Mouse (Mus musculus): ENCODE measurements around the gene Ltv1.

Gene Ltv1

DNA sequence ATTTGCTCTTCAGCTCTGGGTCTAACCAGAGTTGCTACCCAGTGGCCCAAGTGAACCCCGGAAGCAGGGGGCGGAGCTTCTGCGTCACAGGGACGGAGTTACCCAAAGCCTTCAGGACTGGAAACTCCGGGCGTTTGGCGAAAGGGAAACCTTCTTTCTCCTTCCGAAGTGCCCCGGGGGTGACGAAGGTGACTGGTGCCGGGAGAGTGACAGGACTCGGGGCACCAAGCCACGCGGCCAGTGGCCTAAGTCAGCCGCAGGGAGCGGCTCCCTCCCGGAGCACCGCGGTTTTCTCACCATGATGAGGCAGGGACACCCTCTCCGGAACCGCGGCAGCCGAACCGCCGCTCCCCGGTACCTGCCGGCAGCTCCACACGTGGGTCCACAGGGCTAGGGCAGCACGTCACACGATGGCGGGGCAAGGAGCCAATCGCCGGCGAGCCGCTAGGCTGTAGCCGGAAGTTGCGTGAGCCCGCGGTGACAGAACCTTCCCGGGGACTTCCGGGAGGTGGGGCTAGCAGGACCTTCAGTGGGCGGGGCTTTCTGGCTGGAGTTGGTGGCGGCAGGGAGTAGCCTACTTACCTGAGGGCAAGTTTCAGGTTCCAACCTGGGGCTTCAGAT lies at the start of gene Ltv1:
Gene Ltv1 (minus strand): TSS at position 438 of the 621 bp plus-strand sequence.
- DNase-seq (ENCODE audit: inconsistent age in 2 of 2, low spot score in 1 of 2), result peak; percentile 97 to 98

DNA sequence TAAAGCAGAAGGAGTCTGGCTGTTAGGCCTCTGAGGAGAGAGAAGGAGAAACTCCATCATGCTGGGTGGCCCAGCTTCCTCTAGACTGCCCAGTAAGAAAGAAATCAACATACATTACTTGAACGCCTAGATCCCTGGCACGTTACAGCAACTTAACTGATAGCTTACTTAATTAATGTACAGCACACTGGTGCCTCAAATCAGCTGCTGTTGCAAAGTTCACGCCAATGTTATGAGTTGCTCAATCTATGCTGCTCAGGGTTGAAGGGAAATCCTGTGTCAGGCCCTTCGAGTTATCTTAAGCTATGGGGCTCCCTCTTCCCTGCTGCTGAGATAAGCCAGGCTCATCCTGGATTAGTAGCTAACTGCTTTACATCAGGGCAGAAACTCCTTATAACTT lies 47.5 kb upstream of the Ltv1 start:
- DNase-seq (ENCODE audit: inconsistent age in 2 of 2, low spot score in 1 of 2), result no peak

GRCm38 (mm10) chr10:13238188-13238587 lies 45.2 kb upstream of the Ltv1 start:
- no peak for DNase-seq (ENCODE audit: inconsistent age in 2 of 2, low spot score in 1 of 2)

DNA sequence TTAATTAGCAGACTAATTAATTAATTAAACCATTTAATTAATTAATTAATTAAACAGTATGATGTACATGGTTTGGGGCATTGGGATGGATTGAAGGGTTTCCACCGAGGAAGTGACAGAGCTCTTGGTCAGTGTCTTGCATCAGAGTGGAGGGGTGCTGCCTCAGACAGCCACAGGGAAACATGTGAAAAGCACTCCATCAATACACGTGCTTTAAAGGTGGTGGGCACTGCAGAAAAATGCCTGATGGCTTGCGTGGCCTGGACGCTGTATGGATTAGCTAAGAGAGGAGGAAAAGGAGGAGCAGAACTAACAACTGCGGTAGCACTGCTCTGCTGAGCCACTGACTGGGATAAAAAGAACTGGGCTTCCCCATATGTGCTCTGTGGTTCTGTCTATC lies 43.9 kb upstream of the Ltv1 start:
- no peak for DNase-seq (ENCODE audit: inconsistent age in 2 of 2, low spot score in 1 of 2)

DNA sequence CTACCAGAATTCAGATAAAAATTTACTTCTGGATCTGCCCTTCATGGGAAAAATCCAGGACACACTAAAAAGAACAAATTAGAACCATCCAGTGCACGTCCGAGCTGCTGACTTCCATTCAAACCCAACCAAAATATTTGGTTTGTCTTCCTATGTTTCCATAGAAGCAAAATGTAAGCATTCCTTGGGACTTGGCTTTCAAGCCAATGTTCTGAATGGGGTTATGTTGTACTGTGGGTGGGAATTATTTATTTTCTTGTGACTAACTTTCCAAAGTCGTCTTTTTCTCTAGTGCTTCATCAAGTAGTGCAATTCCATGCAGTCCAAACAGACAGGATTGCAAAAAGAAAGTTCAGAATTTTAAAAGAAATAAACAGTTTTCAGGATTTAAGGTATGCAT lies 41.5 kb upstream of the Ltv1 start:
- no peak for DNase-seq (ENCODE audit: inconsistent age in 2 of 2, low spot score in 1 of 2)

- no peak for DNase-seq (ENCODE audit: inconsistent age in 2 of 2, low spot score in 1 of 2)
Observed at GRCm38 (mm10) chr10:13233941-13234340, 41.0 kb upstream of the Ltv1 start.

GRCm38 (mm10) chr10:13233143-13233622 lies 40.2 kb upstream of the Ltv1 start:
- DNase-seq (ENCODE audit: inconsistent age in 2 of 2, low spot score in 1 of 2), result no peak

DNA sequence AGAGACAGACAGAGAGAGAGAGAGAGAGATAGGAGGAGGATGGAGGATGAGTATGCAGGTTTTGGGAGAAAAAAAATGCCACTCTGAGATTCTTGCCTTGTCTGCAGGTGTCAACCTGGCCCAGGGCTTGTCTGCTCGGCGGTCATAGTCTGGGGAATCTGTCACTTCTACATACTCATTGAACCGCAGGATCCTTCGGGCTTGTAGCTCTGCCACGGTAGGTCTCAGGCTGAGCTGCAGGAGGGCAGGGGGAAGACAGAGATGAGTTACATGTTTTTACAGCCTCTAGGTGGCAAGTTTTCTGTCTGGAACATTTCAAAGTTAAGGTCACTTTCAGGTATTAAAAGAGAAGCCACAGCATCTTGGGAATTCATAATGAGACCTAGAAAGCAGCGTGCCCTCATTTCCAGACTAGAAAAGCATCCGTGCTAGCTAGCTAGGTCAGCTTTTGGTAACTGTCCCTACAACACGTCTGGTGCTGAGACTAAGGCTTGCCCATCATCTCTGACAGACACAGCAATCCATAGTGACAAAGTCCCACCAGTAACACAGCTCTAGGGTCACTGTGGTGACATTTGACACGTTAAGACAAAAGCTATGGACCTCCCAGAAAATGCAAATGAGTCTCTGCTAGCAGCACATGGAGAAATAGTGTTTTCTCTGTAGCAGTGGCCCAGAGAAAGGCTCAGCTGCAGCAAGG lies 39.6 kb upstream of the Ltv1 start:
- no peak for DNase-seq (ENCODE audit: inconsistent age in 2 of 2, low spot score in 1 of 2)

GRCm38 (mm10) chr10:13230716-13231115 lies 37.7 kb upstream of the Ltv1 start:
- DNase-seq (ENCODE audit: inconsistent age in 2 of 2, low spot score in 1 of 2), result no peak

DNA sequence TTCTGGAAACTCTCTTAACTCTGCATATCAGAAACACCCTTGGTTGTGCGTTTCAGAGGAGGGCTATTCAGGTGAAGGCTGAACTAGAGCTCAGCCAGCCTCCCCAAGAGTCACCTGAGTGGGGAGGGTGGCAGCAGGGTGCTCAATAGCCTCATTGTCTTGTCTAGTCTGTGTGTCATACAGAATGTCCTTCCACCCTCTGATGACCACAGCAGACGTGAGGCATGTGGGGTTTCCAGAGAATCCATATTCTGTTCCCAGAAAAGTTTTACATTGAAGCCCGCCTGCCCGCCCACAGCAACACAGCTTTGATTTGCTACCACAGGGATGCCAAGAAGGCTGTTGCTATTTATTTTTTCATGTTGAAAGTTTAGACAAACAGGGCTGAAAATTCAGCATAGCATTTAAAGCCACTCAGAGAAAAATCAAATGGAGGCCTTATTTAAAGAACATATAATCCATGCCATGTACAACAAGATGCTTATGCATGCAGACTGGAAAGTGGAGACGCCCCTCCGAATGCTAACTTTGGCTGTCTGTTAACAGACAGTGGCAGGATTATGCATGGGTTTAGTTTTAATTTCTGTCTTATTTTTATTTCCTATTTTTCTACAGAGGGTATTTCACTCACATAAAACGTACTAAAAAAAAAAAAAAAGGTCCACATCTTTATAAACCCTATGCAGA lies 32.6 kb upstream of the Ltv1 start:
- no peak for DNase-seq (ENCODE audit: inconsistent age in 2 of 2, low spot score in 1 of 2)

DNA sequence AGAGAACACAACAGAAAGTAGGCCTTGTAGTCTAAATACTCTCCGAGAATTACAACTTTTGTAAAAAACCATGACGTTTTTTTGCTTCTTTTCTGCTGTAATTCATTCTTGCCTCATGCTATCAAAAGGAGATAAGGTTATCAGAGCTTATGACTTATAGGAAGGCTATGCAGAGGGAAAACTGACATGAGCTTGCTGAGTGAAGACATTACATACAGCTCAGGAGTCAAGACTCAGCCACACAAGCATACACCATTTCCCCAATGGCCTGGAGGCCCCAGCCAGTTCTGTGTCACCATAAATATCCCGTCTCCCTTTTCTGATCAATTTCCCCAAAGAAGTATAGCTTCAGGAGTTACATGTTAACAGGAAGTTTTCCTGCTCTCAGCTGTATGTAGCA lies 29.2 kb upstream of the Ltv1 start:
- DNase-seq (ENCODE audit: inconsistent age in 2 of 2, low spot score in 1 of 2), result no peak

DNA sequence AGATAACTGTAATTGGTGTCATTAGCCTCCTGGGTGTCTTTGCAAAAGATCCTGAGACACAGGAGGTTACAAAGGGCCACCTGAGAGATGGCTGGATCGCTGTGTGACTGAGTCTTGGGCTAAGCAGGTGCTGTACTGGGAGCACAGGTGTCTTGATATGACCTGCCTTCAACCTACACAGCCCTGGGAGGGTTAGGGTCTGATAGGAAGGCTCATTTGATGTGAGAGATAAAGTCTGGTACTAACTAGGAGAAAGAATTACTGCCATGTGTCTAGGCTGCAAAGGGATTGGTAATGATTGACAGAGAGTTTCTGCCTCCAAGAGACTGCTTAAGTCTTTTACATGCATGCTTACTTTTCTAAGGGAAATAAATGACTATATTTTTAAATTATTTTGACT lies 27.1 kb upstream of the Ltv1 start:
- no peak for DNase-seq (ENCODE audit: inconsistent age in 2 of 2, low spot score in 1 of 2)

- no peak for DNase-seq (ENCODE audit: inconsistent age in 2 of 2, low spot score in 1 of 2)
Observed at GRCm38 (mm10) chr10:13213956-13214355, 21.0 kb upstream of the Ltv1 start.

- no peak for DNase-seq (ENCODE audit: inconsistent age in 2 of 2, low spot score in 1 of 2)
Observed at GRCm38 (mm10) chr10:13212829-13213228, 19.9 kb upstream of the Ltv1 start.

DNA sequence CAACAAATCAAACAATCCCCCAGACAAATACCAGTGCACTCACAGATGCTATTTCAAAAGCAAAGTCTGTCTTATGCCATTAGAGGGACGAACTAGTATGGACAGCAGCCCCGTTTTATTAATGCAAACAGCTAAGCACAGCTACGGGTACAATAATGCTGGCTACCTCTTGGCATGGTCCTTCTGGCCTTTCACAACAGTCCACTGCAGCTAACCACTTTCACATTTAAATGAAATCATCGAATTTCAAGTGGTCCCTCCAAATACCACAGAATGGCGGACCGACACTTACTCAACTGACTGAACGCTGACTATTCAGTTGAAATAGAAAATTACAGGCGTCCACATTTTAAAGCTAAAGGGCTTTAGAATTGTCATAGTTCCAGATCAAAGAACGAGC lies 19.4 kb upstream of the Ltv1 start:
- DNase-seq (ENCODE audit: inconsistent age in 2 of 2, low spot score in 1 of 2), result no peak

DNA sequence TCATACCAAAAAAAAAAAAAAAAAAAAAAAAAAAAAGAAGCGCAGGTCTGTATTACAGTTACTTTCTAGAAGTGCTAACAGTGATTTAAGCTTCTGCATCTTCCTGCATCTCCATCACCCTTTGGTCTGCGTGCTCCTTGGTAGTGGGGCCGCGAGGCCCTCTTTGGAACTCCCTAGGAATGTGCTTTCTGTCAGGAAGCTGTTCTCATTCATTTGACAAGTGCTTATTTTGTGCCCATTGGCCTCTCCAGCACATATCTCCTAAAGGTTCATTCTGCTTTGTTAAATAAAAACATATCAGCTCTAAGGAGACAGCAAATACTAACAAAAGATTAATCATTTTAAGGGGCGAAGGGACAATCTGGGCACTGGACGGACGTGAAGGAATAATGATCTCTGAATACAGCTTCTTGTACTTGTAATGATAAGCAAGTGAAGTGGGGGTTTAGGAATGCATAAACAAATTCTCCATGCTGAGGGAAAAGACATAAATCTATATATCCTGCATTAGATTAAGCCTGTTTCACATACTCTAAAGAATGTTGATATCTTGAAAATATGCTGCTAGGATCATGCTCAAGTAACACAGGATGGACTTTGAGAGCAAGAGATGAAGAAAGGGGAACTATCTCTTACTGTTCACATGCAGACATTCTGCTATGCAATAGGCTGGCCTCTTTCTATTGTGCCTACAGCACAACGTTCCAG lies 17.1 kb upstream of the Ltv1 start:
- no peak for DNase-seq (ENCODE audit: inconsistent age in 2 of 2, low spot score in 1 of 2)

GRCm38 (mm10) chr10:13209506-13209905 lies 16.5 kb upstream of the Ltv1 start:
- no peak for DNase-seq (ENCODE audit: inconsistent age in 2 of 2, low spot score in 1 of 2)

DNA sequence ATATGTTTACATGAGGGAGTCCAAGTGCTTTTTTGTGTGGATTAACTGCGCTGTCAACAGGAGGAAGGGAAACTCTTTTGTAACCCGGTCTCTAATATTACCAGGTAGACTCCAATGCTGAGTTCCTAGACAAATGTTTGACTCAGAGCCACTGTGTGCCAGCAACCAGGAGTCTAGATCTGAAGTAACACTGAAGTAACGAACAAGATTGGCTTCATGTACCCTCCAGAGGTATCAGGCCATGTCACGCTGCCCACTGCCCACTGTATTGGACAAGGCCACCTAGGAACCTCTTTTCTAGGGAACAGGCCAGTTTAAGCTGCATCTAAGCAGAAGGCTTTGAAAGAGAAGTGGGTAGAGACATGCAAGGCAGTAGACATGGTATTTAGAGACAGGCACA lies 16.1 kb upstream of the Ltv1 start:
- DNase-seq (ENCODE audit: inconsistent age in 2 of 2, low spot score in 1 of 2), result no peak

DNA sequence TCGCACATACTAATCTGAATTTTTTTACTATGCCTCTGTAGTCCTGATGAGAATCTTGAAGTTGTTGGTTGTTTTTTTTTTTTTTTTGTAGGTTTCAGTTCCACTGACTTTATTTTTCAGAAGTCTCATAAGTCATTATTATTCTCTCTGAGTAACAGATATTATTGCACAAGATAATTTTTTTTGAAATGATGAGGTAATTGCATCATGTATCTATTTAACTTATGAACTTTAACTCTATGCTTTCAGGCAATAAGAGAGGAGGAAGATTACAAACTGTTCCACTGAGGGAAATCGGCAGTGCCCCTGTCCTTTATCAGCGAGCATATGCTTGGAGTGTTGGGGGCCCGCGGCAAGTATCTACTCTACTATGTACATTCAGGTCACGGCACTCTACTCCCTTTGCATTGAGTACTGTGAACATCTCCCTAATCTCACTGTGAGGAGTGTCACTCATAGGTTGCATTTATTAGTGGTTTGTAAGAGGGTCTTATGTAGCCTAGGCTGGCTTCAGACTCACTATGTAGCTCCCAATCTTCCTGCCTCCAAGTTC lies 8.8 kb upstream of the Ltv1 start:
- DNase-seq (ENCODE audit: inconsistent age in 2 of 2, low spot score in 1 of 2), result no peak

- DNase-seq (ENCODE audit: inconsistent age in 2 of 2, low spot score in 1 of 2), result no peak
Observed at GRCm38 (mm10) chr10:13200862-13201261, 7.9 kb upstream of the Ltv1 start.

GRCm38 (mm10) chr10:13199234-13199633 lies 6.3 kb upstream of the Ltv1 start:
- no peak for DNase-seq (ENCODE audit: inconsistent age in 2 of 2, low spot score in 1 of 2)
